Mouse (Mus musculus) neural tube, embryonic 15.5 days (tissue): ENCODE measurements around the gene Ankrd13a. TPM values are rescaled to one million over a fixed set of nuclear protein-coding genes. Genes with fewer than 3 reads are reported as not detected.
"Not testable (repeated sequence)": the region's sequence is repeated elsewhere in the genome, so short reads cannot be mapped to it uniquely, and the experiment has no call there.

ENCODE experiments used
- ATAC-seq: fragments of 200-750 bp; cut with Nextera tagmentation; 2 replicates; pipeline ENCODE4 v1.8.0; 2017; ENCODE audit warnings: mild to moderate bottlenecking, moderate TSS enrichment, moderate library complexity; ENCODE audit not compliant: low FRiP score
- H3K27ac ChIP-seq: fragments of 300-500 bp; sonication (generic); replicated peaks from 2 replicates; pipeline ENCODE4 v1.5.1; 2015; ENCODE audit warnings: mild to moderate bottlenecking, inconsistent platforms
- H3K27me3 ChIP-seq: fragments of 300-500 bp; sonication (generic); replicated peaks from 2 replicates; pipeline ENCODE4 v1.6.1; 2015; ENCODE audit warnings: inconsistent platforms
- H3K36me3 ChIP-seq: fragments of 300-500 bp; sonication (generic); 2 replicates; pipeline ENCODE4 v1.6.1; 2015; ENCODE audit warnings: inconsistent platforms
- H3K4me1 ChIP-seq: fragments of 300-500 bp; sonication (generic); 2 replicates; pipeline ENCODE4 v1.6.1; 2015; ENCODE audit warnings: inconsistent platforms
- H3K4me2 ChIP-seq: fragments of 300-500 bp; sonication (generic); 2 replicates; pipeline ENCODE4 v1.6.1; 2015; ENCODE audit warnings: inconsistent platforms, mild to moderate bottlenecking, moderate library complexity
- H3K4me3 ChIP-seq: fragments of 300-500 bp; sonication (generic); replicated peaks from 2 replicates; pipeline ENCODE4 v1.5.1; 2015; ENCODE audit warnings: mild to moderate bottlenecking, inconsistent platforms
- H3K9ac ChIP-seq: fragments of 300-500 bp; sonication (generic); replicated peaks from 2 replicates; pipeline ENCODE4 v1.6.1; 2015; ENCODE audit warnings: mild to moderate bottlenecking, inconsistent platforms
- H3K9me3 ChIP-seq: fragments of 300-500 bp; sonication (generic); replicated peaks from 2 replicates; pipeline ENCODE4 v1.6.1; 2016; ENCODE audit warnings: inconsistent platforms
- WGBS: fragments of 180-500 bp; shearing (Covaris S2); methylation state at CpG from one replicate; pipeline ENCODE4 v1.1.7; 2015; ENCODE audit warnings: mixed read lengths; 5-methylcytosine and 5-hydroxymethylcytosine counted together
- microRNA-seq: library from miRNA; unstranded; fragments of <30 nt; microRNA quantifications from one replicate; pipeline ENCODE4, GENCODE M21; 2017
- polyA plus RNA-seq: library from polyadenylated mRNA; unstranded; fragments of >200 nt; fragmentation: Nextera tagmentation; extraction: Ambion mirVana; gene quantifications from 2 replicates; pipeline ENCODE4 v1.2.1, GENCODE M21; 2015

Gene Ankrd13a
- polyA plus RNA-seq, 1 experiment from 2014 or later, result 30.3 TPM

DNA sequence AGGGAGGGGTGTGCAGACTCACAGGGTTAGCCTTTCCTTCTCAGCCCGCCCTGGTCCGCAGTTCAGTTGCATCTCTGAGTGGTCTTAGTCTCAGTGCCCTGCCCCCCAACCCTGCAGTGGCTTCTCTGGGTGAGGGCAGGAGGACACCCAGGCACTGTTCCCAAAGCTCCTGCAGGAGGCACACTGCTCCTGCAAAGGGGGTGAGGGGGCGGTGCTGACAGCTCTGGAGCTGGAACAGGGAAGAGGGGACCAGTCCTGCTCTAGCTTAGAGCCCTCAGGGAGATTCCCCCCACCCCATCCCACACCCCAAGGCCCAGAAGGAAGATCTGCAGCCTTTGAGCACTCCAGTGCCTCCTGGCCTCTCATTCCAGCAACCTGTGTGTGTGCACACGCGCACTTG, 68.2 kb downstream of the Ankrd13a start:
- ATAC-seq, result no peak
- 73% methylated on average over 5 of the region's 5 CpGs for WGBS
- Histone ChIP-seq H3K36me3 (no peaks in the 10 kb centered on the region), H3K9ac (no peak overlapping the region), H3K4me2 (no peak overlapping the region), H3K27ac (no peak overlapping the region), H3K4me1 (peaks cover 9% of the 10 kb centered on the region; the same call in 1 of the 2 replicates), H3K27me3 (no peaks in the 10 kb centered on the region), H3K4me3 (no peak overlapping the region), H3K9me3 (no peaks in the 10 kb centered on the region)

DNA sequence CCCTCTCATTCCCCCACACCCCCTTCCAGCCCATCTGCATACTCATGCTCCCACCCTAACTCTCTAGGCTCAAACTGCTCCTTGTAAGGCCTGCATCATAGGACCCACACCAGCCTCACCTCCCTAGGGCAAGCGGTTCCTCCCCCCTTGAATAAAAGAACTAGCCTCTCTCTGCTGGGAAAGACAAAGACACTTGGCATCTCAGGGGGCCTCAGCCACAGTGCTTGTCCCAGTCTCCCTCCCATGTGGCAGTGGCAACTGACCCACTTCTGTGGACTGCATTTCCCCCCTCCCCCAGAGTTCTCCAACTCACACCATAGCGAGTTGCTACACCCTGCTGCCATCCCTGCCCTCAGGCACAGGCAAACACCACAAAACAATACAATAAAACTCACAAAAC, 69.9 kb downstream of the Ankrd13a start:
- H3K27ac ChIP-seq, H3K9me3 ChIP-seq, H3K4me2 ChIP-seq, H3K4me3 ChIP-seq, H3K4me1 ChIP-seq, H3K36me3 ChIP-seq, H3K27me3 ChIP-seq, ATAC-seq, H3K9ac ChIP-seq: not testable (repeated sequence)
- 68% methylated on average over 2 of the region's 2 CpGs for WGBS

DNA sequence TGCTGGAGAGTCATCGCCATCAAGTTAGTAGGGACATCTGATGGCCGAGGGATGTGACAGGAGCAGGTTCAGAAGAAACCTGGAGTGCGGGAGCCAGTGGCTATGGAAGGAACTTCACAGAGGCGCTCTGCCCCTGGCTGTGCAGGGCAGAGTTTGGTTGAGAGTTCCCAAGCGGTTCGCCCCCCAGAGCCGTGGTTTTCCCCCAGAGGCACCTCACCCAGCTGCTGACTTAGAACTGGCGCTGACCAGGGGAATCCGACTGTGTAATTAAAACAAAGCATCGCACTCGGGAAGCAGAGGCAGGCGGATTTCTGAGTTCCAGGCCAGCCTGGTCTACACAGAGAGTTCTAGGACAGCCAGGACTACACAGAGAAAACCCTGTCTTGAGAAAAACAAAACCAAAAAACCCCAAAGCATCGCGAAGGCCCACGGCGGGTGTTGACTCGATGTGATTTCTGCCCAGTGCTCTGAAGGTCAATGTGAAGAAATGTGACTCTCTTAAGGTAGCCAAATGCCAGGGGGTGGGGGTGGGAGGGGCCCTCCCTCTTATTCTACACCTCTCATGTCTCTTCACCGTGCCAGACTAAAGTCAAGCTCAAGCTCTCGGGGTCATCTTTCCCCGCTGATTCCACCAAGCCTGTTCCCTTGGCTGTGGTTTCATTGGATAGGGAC, 77.2 kb downstream of the Ankrd13a start:
- WGBS, result 88% methylated on average over 20 of the region's 20 CpGs
- ATAC-seq, result no peak
- no peak overlapping the region for H3K9ac ChIP-seq
- no peak overlapping the region for H3K27ac ChIP-seq
- H3K4me2 ChIP-seq, result no peak overlapping the region
- no peaks in the 10 kb centered on the region for H3K27me3 ChIP-seq
- no peak overlapping the region for H3K4me3 ChIP-seq
- H3K9me3 ChIP-seq, result no peaks in the 10 kb centered on the region
- no peaks in the 10 kb centered on the region for H3K4me1 ChIP-seq
- H3K36me3 ChIP-seq, result no peaks in the 10 kb centered on the region

DNA sequence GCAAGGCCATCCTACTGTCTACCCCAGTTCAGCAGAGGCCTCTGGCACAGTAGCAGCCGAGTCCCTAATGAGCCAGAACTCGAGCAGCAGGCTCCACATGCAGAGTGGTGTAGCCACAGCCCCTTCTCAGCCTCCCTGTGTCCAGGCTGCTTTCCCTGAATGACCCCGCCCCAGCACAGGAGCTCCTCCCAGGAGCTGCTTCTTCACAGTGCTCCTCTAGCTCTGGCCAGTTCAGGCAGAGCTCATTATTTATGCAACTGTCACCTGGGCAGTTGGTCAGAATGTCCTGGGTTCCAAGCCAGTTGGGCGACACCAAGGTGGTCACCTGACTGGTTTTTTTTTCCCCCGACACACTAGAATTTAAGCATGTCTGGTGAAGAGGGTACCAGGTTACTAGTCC, 78.9 kb downstream of the Ankrd13a start, which contains the start of gene 4930519G04Rik:
Gene 4930519G04Rik, plus strand, starts transcription at position 301 of the 400 bp plus-strand sequence.
- H3K4me1 ChIP-seq, H3K27ac ChIP-seq, H3K4me2 ChIP-seq, H3K9ac ChIP-seq, H3K27me3 ChIP-seq, H3K9me3 ChIP-seq, ATAC-seq, H3K4me3 ChIP-seq, H3K36me3 ChIP-seq: not testable (repeated sequence)
- WGBS, result 87% methylated on average over 3 of the region's 5 CpGs

Small RNA genes within 50 kb of the gene (microRNA-seq; reads per million reads assigned to microRNA genes)
- gene Mir6240, result 4.5 reads per million, percentile 17 among the genes with 10 or more reads in this experiment

Other genes starting within 250 kb of the Ankrd13a start
- gene Fam222a, start 206.7 kb upstream of the Ankrd13a start, polyA plus RNA-seq, result 4.7 and 5.3 TPM in 2 replicates
- 1.4 and 1.6 TPM in 2 replicates for gene Trpv4, start 116.3 kb upstream of the Ankrd13a start, polyA plus RNA-seq
- gene Gltp, start 83.7 kb upstream of the Ankrd13a start, polyA plus RNA-seq, result 39.2 and 69.0 TPM in 2 replicates
- 14.1 and 15.6 TPM in 2 replicates for gene Tchp, start 66.9 kb upstream of the Ankrd13a start, polyA plus RNA-seq
- gene Git2, start 840 bp downstream of the Ankrd13a start, polyA plus RNA-seq, result 47.7 and 53.4 TPM in 2 replicates
- gene 1500011B03Rik, start 48.8 kb downstream of the Ankrd13a start, polyA plus RNA-seq, result 254 and 302 TPM in 2 replicates
- not detected in 2 replicates for gene 4930519G04Rik, start 79.0 kb downstream of the Ankrd13a start, polyA plus RNA-seq
- 2.0 and 2.1 TPM in 2 replicates for gene Gm9936, start 84.0 kb downstream of the Ankrd13a start, polyA plus RNA-seq
- gene Oasl2, start 122.3 kb downstream of the Ankrd13a start, polyA plus RNA-seq, result 4.2 and 22.0 TPM in 2 replicates
- 0.79 and 1.2 TPM in 2 replicates for gene Oasl1, start 148.6 kb downstream of the Ankrd13a start, polyA plus RNA-seq
- gene 2210016L21Rik, start 167.5 kb downstream of the Ankrd13a start, polyA plus RNA-seq, result 138 and 147 TPM in 2 replicates
- gene Hnf1a, start 196.4 kb downstream of the Ankrd13a start, polyA plus RNA-seq, result 0.05 and 1.6 TPM in 2 replicates
- 18.2 and 30.9 TPM in 2 replicates for gene Sppl3, start 236.5 kb downstream of the Ankrd13a start, polyA plus RNA-seq